29 mouse cellular contexts compared by ENCODE assay signal in the genomic region with DNA sequence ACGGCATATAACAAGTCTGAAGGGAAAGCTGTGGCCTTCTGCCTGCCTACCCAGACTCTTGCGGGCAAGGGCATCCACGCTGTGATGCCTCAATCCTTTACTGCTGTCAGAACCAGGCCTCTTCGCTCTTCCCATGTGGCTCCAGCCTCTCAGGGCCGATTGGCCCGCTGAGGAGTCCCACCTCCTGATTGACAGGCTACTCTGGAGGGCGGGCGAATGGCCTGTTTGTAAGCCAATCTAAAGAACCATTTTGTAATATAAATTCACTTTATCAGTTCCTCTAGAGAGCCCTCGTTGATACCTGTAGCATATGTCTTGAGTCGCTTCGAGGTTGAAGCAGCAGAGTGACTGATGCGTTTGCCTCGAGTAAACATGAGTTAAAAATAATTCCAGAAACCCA. TPM values are rescaled to one million over a fixed set of nuclear protein-coding genes. Genes with fewer than 3 reads are reported as not detected.
DNase-seq lines count a peak whose midpoint lies in the region; ATAC-seq lines count a peak whose summit lies in the region.
"Had no signal": no experiment of that assay in that cellular context is flagged by ENCODE, and none has a peak within 500 bp of the region (broad histone marks: within the 10 kb centered on the region; RNA-seq: fewer than 3 reads in every experiment).

No protein-coding gene starts in this region.

- no peak for ATAC-seq in erythroid progenitor cell, adult 5-6 weeks (replicated peaks; ENCODE audit: low FRiP score, poor library complexity, severe bottlenecking)
- ATAC-seq: activated CD4-positive, CD25-positive, alpha-beta regulatory T cell, adult 4 months; CD4-positive, CD25-positive, alpha-beta regulatory T cell, adult 4 months; Patski had no signal

- DNase-seq in heart, adult 11 months, result peak; percentile 58
- no peak for DNase-seq in heart, adult 8-10 months (ENCODE audit: low spot score)
- DNase-seq in ES-CJ7 (ENCODE audit: low read depth, low spot score) (peak; percentile 24), R1 (ENCODE audit: low read depth, low spot score) (peak; percentile 58), ZHBTc4 (ENCODE audit: low read depth, low spot score) (peak; percentile 65)
- DNase-seq in neural tube, embryonic 10.5 days (ENCODE audit: extremely low spot score, low spot score), result no peak
- DNase-seq in layer of hippocampus, postnatal 10 days (ENCODE audit: low spot score in 2 of 2), result no peak
- DNase-seq: adrenal gland, adult 2 months; adrenal gland, adult 8-10 months; adrenal gland, postnatal 10 days; adrenal gland, postnatal 14 days; adrenal gland, postnatal 25 days; adrenal gland, postnatal 36 days; B cell, adult 2 months; cerebellum, adult 11 months; cerebellum, adult 11-12 months; cerebellum, adult 18-20 months; cerebellum, adult 2 months; cerebellum, adult 8-10 months had no signal

RNA-seq across cellular contexts. Expression of gene 4930470P17Rik, which starts 21.2 kb away (rescaled TPM):
- total RNA-seq in heart, adult 8-10 months (2022), result not detected
- not detected for total RNA-seq in layer of hippocampus, postnatal 10 days (2021)
- not detected in 2 replicates for total RNA-seq in erythroid progenitor cell, adult 5-6 weeks (2015; ENCODE audit: low replicate concordance)
- total RNA-seq in erythroid progenitor cell, adult 5-6 weeks (2017; ENCODE audit: low replicate concordance), result not detected in 2 replicates
- total RNA-seq: adrenal gland, adult 18-20 months; adrenal gland, adult 2 months; adrenal gland, adult 8-10 months; adrenal gland, postnatal 10 days; adrenal gland, postnatal 14 days; adrenal gland, postnatal 25 days; adrenal gland, postnatal 36 days; adrenal gland, postnatal 4 days; CH12.LX; ES-E14; G1E; MEL had no signal

Comparison
In these comparisons a context has a peak if more than half of its experiments do, and no peak if none do; other contexts are left out.
1. DNase-seq: peak in heart, adult 11 months (single experiment), ES-CJ7 (single experiment), R1 (single experiment) and ZHBTc4 (single experiment); none in heart, adult 8-10 months (single experiment), neural tube, embryonic 10.5 days (single experiment) and layer of hippocampus, postnatal 10 days (0 of 2).